Mouse (Mus musculus) stomach, postnatal 0 days (tissue): ENCODE measurements at regions not wholly inside any gene's neighbourhood (a gene's known extent, or its start where the extent isn't known, plus 50 kb on each side); places are given as distances from the start of the nearest gene placed in this dataset.

ENCODE experiments used
- ATAC-seq: fragments of 200-750 bp; cut with Nextera tagmentation; 2 replicates; pipeline ENCODE4 v1.8.0; 2017; ENCODE audit not compliant: low FRiP score, low TSS enrichment
- DNase-seq: peaks from one replicate; pipeline ENCODE4 v3.0.0-alpha.2; 2016; ENCODE audit warnings: low spot score
- H3K27ac ChIP-seq: fragments of 300-500 bp; sonication (generic); replicated peaks from 2 replicates; pipeline ENCODE4 v1.5.1; 2014; ENCODE audit warnings: mild to moderate bottlenecking, control low read depth
- H3K27me3 ChIP-seq: fragments of 300-500 bp; sonication (generic); 2 replicates; pipeline ENCODE4 v1.6.1; 2014; ENCODE audit warnings: low read length; ENCODE audit not compliant: control insufficient read depth, insufficient read depth
- H3K36me3 ChIP-seq: fragments of 300-500 bp; sonication (generic); 2 replicates; pipeline ENCODE4 v1.6.1; 2014; ENCODE audit warnings: low read length, mixed read lengths; ENCODE audit not compliant: control insufficient read depth, insufficient read depth
- H3K4me1 ChIP-seq: fragments of 300-500 bp; sonication (generic); replicated peaks from 2 replicates; pipeline ENCODE4 v1.6.1; 2014; ENCODE audit warnings: antibody characterized with exemption; ENCODE audit not compliant: control insufficient read depth, insufficient read depth
- H3K4me2 ChIP-seq: fragments of 300-500 bp; sonication (generic); replicated peaks from 2 replicates; pipeline ENCODE4 v1.6.1; 2014; ENCODE audit warnings: low read depth, mild to moderate bottlenecking, control low read depth, moderate library complexity
- H3K4me3 ChIP-seq: fragments of 300-500 bp; sonication (generic); 2 replicates; pipeline ENCODE4 v1.5.1; 2014; ENCODE audit warnings: low read depth, low read length, control low read depth
- H3K9ac ChIP-seq: fragments of 300-500 bp; sonication (generic); 2 replicates; pipeline ENCODE4 v1.6.1; 2014; ENCODE audit warnings: mild to moderate bottlenecking, low read length, control low read depth, mixed read lengths
- H3K9me3 ChIP-seq: fragments of 300-500 bp; sonication (generic); 2 replicates; pipeline ENCODE4 v1.6.1; 2016; ENCODE audit warnings: low read length; ENCODE audit not compliant: control insufficient read depth
- CTCF ChIP-seq: IDR thresholded peaks from 2 replicates; pipeline ENCODE4 v1.5.1; 2016; ENCODE audit warnings: antibody characterized with exemption, low read depth, mild to moderate bottlenecking, moderate library complexity
- EP300 ChIP-seq: optimal IDR thresholded peaks from 2 replicates; pipeline ENCODE3; 2016; ENCODE audit warnings: antibody characterized with exemption
- WGBS: fragments of 180-500 bp; shearing (Covaris S2); extraction: QIAGEN DNeasy Blood & Tissue Kit; methylation state at CpG from one replicate; pipeline ENCODE4 v1.1.7; 2014; 5-methylcytosine and 5-hydroxymethylcytosine counted together

DNA sequence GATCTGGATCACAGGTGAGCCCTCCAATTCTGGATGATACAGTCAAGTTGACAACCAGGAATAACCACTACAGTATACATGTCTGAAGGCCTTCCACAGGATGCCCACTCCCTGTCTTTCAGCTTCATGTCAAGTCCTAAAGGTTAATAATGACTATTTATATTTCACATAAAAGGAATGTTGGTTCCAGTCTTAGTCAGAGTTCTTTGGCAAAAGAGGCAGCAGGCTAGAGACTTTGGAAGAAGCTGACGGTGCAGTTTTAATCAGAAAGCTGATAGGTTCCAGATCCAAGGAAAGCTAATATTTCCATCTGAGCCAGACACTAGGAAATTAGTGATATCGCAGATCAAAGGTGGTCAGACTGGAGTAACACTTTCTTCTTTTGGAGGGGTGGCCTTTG is 91.4 kb upstream of the Runx1 start:
- no peaks in the 10 kb centered on the region for H3K27me3 ChIP-seq
- WGBS: 74% methylated on average over 2 of the region's 2 CpGs
- H3K4me3 ChIP-seq: no peak overlapping the region
- no peaks in the 10 kb centered on the region for H3K9me3 ChIP-seq
- TF ChIP-seq CTCF: no peak
- TF ChIP-seq EP300: no peak
- H3K27ac ChIP-seq: no peak overlapping the region
- H3K36me3 ChIP-seq: no peaks in the 10 kb centered on the region
- ATAC-seq (no peak), DNase-seq (no peak)
- H3K4me2 ChIP-seq: no peak overlapping the region
- H3K4me1 ChIP-seq: no peaks in the 10 kb centered on the region
- H3K9ac ChIP-seq: no peak overlapping the region

DNA sequence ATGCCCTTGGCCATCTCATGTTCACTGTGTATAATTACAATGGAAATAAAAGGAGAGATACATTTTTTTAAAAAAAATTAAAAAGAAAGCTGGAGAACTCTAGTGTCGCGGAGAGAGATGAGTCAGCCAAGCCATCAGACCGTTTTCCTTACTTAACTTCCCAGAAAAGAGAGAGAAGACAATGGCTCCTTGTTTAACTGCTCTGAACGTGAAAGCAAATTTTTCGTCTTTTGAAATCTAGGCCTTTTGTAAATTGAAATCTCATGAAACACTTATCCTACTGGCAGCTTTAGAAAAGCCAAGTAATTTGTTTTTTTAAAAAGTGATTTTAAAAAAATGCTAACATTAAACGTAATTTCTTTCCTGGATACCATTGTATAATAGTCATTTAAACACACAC is 89.7 kb upstream of the Runx1 start:
- no peak overlapping the region for H3K9ac ChIP-seq
- DNase-seq (no peak), ATAC-seq (no peak)
- no peaks in the 10 kb centered on the region for H3K27me3 ChIP-seq
- TF ChIP-seq CTCF (no peak), EP300 (no peak)
- H3K4me3 ChIP-seq: no peak overlapping the region
- no peak overlapping the region for H3K4me2 ChIP-seq
- 54% methylated on average over 6 of the region's 6 CpGs for WGBS
- H3K9me3 ChIP-seq: no peaks in the 10 kb centered on the region
- H3K4me1 ChIP-seq: no peaks in the 10 kb centered on the region
- H3K27ac ChIP-seq: no peak overlapping the region
- H3K36me3 ChIP-seq: no peaks in the 10 kb centered on the region

DNA sequence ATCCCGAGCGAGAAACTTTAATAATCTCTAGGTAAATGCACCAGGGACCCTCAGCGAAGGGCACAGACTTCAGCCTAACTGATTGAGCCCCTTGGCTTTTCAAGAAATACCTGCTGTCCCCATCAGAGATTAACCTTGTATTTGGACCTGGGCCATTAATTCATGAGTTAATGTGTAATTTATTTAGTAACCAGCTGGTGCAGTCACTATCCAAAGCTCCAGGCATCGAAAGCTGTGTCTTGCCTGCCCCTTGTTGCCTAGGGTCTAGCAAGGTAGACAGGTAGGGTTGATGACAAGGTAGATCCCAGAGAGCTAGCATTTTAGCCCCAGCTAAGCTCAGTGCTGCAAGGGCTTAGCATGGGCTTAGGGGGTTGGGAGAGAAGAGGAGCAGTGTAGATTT is 80.9 kb upstream of the Runx1 start:
- DNase-seq: no peak
- Histone ChIP-seq H3K27me3 (no peaks in the 10 kb centered on the region), H3K9ac (no peak overlapping the region), H3K27ac (no peak overlapping the region), H3K9me3 (no peaks in the 10 kb centered on the region), H3K4me3 (no peak overlapping the region), H3K36me3 (no peaks in the 10 kb centered on the region), H3K4me2 (no peak overlapping the region), H3K4me1 (no peaks in the 10 kb centered on the region)
- 84% methylated on average over 4 of the region's 4 CpGs for WGBS
- TF ChIP-seq CTCF (no peak), EP300 (no peak)
- no peak for ATAC-seq

DNA sequence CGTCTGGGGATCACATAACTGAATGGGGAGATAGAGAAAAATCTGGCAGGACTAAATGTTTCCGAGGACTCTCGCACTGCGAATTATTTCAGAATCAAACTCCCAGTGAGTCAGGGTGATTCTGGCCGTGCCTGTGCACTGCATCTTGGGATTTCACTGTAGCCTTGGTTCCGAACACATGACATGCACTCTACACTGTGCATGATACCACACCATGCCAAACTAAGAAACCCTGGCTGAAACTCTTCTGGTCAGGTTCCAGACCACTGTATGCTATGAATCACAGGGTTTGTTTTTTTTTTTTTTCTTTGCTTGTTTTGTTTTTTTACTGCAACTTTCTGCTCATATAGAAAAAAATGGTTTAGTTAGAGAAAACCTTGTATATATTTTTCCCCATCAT is 79.7 kb upstream of the Runx1 start:
- ATAC-seq (no peak), DNase-seq (no peak)
- Histone ChIP-seq H3K36me3 (no peaks in the 10 kb centered on the region), H3K4me3 (no peak overlapping the region), H3K4me2 (no peak overlapping the region), H3K27me3 (no peaks in the 10 kb centered on the region), H3K4me1 (no peaks in the 10 kb centered on the region), H3K9me3 (no peaks in the 10 kb centered on the region), H3K27ac (no peak overlapping the region), H3K9ac (no peak overlapping the region)
- 85% methylated on average over 6 of the region's 6 CpGs for WGBS
- TF ChIP-seq CTCF (no peak), EP300 (no peak)

DNA sequence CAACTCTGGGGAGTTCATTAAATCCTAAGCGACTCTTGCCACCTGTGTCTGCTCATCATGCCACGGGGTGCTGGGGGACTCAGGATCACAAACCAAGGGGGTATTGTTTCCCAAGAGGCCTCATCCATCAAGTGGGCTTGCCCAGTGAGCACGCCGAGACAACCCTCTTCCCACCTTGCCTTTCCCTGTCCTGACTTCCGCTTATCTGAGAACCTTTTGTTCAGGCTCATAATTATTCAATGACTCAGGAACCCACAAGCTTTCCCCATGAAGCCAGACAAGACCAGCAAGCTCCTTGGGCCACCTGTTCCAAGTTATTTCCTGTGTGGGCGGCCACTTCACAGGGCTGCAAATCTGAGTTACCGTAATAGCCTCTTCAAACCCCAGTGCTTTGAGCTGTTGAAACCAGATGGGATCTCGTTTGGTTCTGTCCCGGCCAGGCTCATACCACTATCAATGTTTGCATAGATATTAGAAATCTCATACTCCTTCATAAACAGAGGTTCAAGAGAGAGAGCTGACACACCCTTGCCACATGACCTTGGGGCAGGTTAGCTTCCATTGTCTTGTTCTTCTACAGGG is 78.0 kb upstream of the Runx1 start:
- 46% methylated on average over 9 of the region's 9 CpGs for WGBS
- ATAC-seq: peak; percentile 88
- Histone ChIP-seq H3K4me3 (no peak overlapping the region), H3K9me3 (no peaks in the 10 kb centered on the region), H3K36me3 (no peaks in the 10 kb centered on the region), H3K4me2 (no peak overlapping the region), H3K9ac (no peak overlapping the region), H3K27ac (peak overlapping the region; percentile 45; the same call in 1 of the 2 replicates), H3K27me3 (no peaks in the 10 kb centered on the region), H3K4me1 (no peaks in the 10 kb centered on the region)
- DNase-seq: peak; percentile 77
- TF ChIP-seq CTCF (no peak), EP300 (no peak)

DNA sequence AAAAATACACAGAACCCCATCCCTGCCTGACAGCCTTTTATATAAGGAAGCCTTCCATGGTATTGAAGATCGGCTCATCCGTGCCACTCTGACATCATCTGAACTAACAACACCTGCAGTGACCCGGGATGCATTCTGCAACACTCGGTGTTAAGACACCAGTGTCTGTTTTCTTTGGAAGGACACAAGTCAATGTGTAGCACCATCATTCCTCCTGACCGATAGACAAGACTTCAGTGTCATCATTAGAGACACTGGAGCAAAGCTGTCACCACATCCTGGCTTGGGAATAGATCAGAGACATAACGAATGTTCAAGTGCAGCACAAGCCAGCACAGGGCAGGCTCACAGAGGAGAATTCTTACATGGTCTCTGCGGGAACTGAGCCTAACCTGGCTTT is 77.5 kb upstream of the Runx1 start:
- H3K9me3 ChIP-seq: no peaks in the 10 kb centered on the region
- H3K36me3 ChIP-seq: no peaks in the 10 kb centered on the region
- no peak for TF ChIP-seq EP300
- TF ChIP-seq CTCF: no peak
- no peak overlapping the region for H3K4me3 ChIP-seq
- H3K4me2 ChIP-seq: no peak overlapping the region
- peak overlapping the region; percentile 45; the same call in 1 of the 2 replicates for H3K27ac ChIP-seq
- H3K27me3 ChIP-seq: no peaks in the 10 kb centered on the region
- DNase-seq (no peak), ATAC-seq (peak; percentile 23; the same call in 1 of the 2 replicates)
- H3K9ac ChIP-seq: no peak overlapping the region
- 82% methylated on average over 7 of the region's 7 CpGs for WGBS
- H3K4me1 ChIP-seq: no peaks in the 10 kb centered on the region
